Mouse (Mus musculus) cerebellum, adult 11-12 months (tissue): ENCODE results near the gene A630023A22Rik.

Experiments
- DNase-seq: peaks from one replicate; pipeline ENCODE4 v3.0.0; 2022

Gene A630023A22Rik

GRCm38 (mm10) chr14:34102601-34103000 is at the start of gene A630023A22Rik:
Gene A630023A22Rik, minus strand, starts transcription at chr14:34102754.
- DNase-seq = no peak

GRCm38 (mm10) chr14:34152342-34152741 is 49.8 kb upstream of the A630023A22Rik start, which contains the start of gene Npy4r:
Gene Npy4r, minus strand, starts transcription at chr14:34152489.
- no peak for DNase-seq

DNA sequence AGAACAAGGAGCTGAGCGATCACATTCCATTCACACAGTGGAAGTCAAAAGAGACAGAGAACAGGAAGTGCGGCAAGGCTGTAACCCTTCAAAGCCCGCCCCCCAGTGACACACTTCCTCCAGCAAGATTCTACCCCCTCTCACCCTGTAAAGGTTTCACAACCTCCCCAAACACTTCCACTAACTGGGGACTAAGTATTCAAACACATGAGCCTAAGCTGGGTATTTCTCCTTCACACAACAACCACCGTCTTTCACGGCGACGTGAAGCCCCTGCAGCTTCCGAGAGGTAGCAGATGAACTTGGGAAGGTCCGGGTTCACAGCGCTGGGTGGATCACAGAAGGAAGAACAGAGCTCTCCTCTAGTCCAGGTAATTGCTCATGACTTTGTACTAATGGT is 40.4 kb upstream of the A630023A22Rik start:
- no peak for DNase-seq

GRCm38 (mm10) chr14:34142316-34142715 is 39.8 kb upstream of the A630023A22Rik start:
- DNase-seq = no peak

DNA sequence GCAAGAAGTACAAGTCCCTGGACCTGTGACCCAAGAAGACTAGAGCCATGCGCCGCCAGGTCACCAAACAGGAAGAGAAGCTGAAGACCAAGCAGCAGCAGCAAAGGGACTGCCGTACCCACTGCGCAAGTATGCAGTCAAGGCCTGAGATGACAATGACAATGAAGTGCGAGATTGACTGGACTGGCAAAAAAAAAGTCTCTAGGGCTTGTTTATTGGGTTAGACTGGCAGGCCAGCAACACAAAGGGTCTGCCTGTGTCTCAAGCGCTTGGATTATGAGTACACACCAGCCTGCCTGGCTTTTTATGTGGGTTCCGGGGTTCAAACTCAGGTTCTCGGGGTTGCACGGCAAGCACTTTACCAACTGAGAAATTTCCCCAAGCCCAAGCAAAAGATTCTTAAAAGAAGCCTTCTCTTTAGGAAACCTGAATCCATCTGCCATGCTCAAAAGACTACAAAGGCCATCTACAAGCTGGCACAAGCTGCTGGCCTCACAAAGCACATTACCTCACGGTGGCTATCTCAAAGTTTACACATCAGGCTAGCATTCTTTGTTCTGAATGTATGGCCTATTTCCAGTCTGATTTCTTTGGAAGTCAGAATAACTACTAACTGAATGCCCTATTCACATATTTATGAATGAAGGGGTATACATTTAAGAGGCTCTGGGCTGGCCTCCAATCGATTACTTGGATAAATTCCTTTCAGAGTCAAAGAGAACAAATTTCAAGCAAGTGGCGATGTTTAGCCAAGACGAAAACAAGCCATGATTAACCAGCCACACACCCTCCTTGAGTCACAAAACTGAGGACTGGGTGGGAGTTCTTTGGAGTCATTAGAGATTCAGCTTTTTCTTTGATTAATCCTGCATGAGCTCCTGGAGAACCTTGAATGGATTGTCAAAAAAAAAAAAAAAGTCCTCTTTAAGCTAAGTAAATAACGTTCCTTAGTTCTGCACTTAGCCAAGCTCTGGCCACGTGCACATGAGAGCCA is 37.4 kb upstream of the A630023A22Rik start:
- no peak for DNase-seq

- no peak for DNase-seq
These were observed 32.8 kb upstream of the A630023A22Rik start for GRCm38 (mm10) chr14:34135391-34135790.

- no peak for DNase-seq
These were observed 28.7 kb upstream of the A630023A22Rik start for GRCm38 (mm10) chr14:34131216-34131615.

DNA sequence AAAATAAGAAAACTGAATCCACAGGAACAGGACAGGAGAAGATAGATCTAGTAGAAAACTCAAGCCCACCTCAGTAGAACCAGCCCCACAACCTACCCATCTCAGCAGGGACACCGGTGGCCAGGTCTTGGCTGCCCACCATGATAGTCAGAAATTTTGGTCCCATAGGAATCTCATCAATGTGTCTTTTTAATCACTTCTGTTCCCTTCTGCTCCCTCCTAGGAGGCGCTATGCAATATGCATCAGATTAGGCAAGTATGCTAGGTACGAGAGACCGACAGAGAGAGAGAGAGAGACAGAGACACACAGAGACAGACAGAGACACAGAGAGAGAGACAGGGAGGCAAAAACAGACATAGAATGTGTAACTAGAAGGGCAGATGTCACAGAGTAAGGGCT is 19.1 kb upstream of the A630023A22Rik start:
- DNase-seq = no peak

DNA sequence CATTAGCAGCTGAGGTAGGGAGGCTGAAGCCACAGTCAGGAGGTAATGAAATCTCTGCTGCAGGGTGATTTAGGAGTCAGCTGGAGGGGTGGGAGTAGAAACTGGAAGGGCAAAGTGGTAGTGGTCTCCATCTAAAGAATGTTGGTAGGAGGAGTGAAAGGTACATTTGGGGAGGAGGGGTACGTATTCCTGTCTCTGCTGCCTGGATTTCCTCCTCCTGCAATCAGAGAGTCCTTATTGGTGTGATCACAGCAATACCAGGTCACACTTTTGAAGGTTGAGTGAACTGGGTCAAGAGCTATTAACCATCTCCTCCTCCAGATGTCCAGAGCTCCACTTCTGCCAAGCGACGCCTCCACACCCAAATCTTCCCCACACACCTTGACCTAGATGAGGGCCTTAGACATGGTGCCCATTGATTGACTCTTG is 18.4 kb upstream of the A630023A22Rik start:
- DNase-seq = no peak

DNA sequence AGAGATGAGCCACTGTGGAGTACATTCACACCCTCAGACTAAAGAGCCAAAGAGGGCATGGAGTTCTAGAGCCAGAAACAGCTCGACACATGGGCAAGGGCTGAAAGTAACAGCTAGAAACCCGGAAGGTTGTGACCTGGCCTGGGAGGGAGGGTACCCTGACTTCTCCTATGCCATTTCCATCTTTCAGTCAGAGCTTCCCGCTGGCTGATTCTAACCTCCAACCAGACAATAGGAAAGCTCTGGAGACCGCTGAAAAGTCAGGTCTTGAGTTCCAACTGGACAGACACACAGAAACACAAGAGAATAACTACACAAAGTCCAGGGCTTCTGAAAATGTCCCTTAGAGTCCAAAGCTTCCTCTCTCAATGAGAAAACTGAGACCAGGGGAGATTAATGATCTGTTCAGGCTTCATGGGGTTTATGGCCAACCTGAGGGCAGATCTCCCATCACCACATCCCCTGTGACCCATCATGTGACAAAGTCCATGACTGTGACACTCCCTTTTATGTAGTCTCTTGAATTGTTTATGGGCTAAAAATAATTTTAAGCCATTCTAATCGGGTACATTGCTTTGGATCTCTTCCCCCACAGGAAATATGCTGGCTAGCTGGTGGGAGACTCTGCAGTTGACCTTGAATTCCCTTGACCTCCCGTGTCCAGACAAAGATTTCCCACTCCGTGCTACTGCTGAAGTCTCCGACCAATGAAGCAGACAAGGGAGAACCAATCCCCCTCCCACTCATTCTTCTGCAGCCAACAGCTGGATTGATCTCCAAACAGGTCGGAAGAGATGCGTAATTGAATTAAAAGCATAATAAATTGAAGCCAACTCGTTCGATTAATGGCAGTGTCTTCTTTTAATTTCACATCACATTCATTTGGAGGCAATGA is 17.7 kb upstream of the A630023A22Rik start:
- no peak for DNase-seq

GRCm38 (mm10) chr14:34119046-34119723 is 16.6 kb upstream of the A630023A22Rik start:
- DNase-seq = peak; percentile 82

- DNase-seq = no peak
These were observed 11.8 kb upstream of the A630023A22Rik start for GRCm38 (mm10) chr14:34114311-34114710.

- DNase-seq = no peak
These were observed 5.0 kb upstream of the A630023A22Rik start for GRCm38 (mm10) chr14:34107594-34107993.

GRCm38 (mm10) chr14:34106389-34107062 is 4.0 kb upstream of the A630023A22Rik start:
- no peak for DNase-seq

- DNase-seq = peak; percentile 41
These were observed 2.3 kb upstream of the A630023A22Rik start for GRCm38 (mm10) chr14:34104892-34105291.

- DNase-seq = no peak
These were observed 1.3 kb upstream of the A630023A22Rik start for GRCm38 (mm10) chr14:34103855-34104254.

DNA sequence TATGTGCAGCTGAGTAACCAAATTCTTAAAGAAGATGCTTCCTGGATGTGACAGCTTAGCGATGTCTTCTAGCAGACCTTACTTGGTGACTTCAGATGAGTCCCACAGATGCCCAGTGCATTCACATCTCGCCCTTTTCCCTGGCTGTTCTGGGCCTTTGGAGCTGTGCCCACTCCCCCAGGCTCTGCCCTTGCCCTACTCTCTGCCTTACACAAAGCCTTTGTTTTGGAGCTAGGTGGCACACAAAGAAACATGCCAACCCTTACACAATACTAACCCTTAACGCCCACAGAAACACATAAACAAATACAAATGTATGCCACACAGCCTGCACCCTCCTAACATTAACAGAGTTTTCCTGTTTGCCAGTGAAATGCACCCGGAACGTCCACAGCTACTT is 6.4 kb downstream of the A630023A22Rik start:
- no peak for DNase-seq

DNA sequence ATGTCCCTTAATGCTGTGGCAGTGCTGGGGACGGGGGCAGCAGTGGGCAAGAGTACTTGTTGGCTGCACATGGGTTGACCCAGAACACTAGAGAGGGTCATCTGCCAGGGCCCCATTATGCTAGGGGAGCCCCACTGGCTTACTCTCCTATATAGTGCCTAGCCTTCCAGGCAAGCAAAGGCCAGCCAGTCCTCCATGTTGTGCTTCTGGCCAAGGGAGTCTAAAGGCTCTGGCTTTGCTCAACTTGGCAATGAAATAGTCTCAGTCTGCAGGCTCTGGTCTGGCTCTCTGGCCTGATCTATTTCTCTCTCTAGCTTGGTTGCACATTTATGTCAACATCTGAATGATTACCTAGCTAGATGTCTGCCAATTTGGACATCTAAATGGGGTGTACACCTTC is 9.7 kb downstream of the A630023A22Rik start:
- DNase-seq = no peak

DNA sequence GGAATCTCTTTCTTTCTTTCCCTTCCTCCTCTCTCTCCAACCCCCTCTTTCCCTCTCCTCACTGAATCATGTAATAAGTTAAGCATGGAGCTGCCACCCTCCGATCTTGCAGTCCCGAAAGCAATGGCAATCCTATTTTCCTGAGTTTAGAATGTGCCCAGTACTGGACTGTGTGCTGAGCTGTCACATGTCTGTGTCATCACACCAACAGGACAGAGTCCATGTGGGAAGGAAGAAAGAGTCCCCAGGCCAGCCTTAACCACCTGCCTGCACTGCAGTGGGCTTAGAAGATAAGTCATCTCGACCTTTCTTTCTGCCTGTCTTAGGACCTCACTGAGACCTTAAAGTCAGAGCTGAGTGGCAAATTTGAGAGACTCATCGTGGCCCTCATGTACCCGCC is 11.1 kb downstream of the A630023A22Rik start:
- DNase-seq = no peak

- no peak for DNase-seq
These were observed 12.8 kb downstream of the A630023A22Rik start for GRCm38 (mm10) chr14:34089796-34090195.

DNA sequence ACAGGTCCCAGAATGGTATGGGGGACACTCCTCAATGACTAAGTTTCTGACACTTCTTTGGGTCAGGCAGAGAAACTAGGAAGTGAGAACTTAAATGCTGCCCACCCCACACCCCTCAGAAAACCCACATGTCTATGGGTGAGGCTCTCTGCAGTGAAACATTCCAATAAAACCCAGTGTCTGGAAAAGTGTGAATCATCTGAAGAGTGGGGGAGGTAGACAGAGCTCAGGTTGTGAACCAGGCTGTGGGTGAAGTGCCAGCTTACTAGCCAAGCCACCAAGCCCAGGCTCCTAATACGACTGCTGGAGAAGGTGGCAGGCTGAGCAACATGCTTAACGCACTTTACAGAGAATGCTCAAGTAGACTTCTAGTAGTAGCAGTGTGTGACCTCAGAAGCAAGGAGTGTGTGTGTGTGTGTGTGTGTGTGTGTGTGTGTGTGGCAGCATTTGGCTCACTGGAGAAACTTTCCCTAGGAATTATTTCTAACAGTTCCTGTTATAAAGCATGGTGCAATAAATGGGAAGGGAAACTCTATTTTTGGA is 14.6 kb downstream of the A630023A22Rik start:
- DNase-seq = no peak

DNA sequence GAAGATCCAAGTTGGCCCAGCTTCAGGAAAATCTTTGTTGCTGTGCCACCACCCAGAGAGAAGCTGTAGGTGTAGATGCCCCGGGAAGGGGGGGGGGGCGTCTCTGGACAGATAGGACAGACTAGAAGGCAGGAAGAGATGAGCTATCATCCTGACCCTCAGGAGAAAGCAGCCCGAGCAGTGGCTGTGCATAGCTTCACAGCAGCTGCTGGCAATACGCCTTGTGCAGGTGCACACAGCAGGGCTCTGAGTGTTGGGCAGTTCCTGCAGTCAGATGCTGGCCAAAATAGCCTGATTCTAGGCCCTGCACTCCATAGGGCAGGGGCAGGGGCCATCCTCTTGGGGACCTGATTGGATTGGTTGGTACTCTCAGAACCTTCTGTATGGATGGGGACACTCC is 15.7 kb downstream of the A630023A22Rik start:
- no peak for DNase-seq
